Mouse (Mus musculus) limb, embryonic 11.5 days (tissue): ENCODE results near the gene Mmd2. TPM values are rescaled to one million over a fixed set of nuclear protein-coding genes. Genes with fewer than 3 reads are reported as not detected.

Experiments
- ATAC-seq: fragments of 200-750 bp; cut with Nextera tagmentation; 2 replicates; pipeline ENCODE4 v1.8.0; 2017; ENCODE audit warnings: low read depth; ENCODE audit not compliant: insufficient number of reproducible peaks, low FRiP score, low TSS enrichment
- DNase-seq: peaks from one replicate; pipeline ENCODE4 v3.0.0-alpha.2; 2015; ENCODE audit warnings: low spot score
- H3K27ac ChIP-seq: fragments of 300-500 bp; sonication (generic); replicated peaks from 2 replicates; pipeline ENCODE4 v1.5.1; 2014; ENCODE audit warnings: low read depth, mild to moderate bottlenecking, low read length
- H3K27me3 ChIP-seq: fragments of 300-500 bp; sonication (generic); 2 replicates; pipeline ENCODE4 v1.6.1; 2014; ENCODE audit warnings: mild to moderate bottlenecking, low read length, mixed read lengths; ENCODE audit not compliant: control insufficient read depth, insufficient read depth
- H3K36me3 ChIP-seq: fragments of 300-500 bp; sonication (generic); 2 replicates; pipeline ENCODE4 v1.6.1; 2014; ENCODE audit warnings: mild to moderate bottlenecking, low read length, moderate library complexity, mixed read lengths; ENCODE audit not compliant: control insufficient read depth, insufficient read depth
- H3K4me1 ChIP-seq: fragments of 300-500 bp; sonication (generic); 2 replicates; pipeline ENCODE4 v1.6.1; 2014; ENCODE audit warnings: low read length, mixed read lengths; ENCODE audit not compliant: control insufficient read depth, insufficient read depth
- H3K4me2 ChIP-seq: fragments of 300-500 bp; sonication (generic); 2 replicates; pipeline ENCODE4 v1.6.1; 2014; ENCODE audit warnings: low read depth, mild to moderate bottlenecking, moderate library complexity; ENCODE audit not compliant: severe bottlenecking
- H3K4me3 ChIP-seq: fragments of 300-500 bp; sonication (generic); 2 replicates; pipeline ENCODE4 v1.5.1; 2014; ENCODE audit warnings: low read depth, low read length
- H3K9ac ChIP-seq: fragments of 300-500 bp; sonication (generic); 2 replicates; pipeline ENCODE4 v1.6.1; 2014; ENCODE audit warnings: mild to moderate bottlenecking, low read length
- H3K9me3 ChIP-seq: fragments of 300-500 bp; sonication (generic); 2 replicates; pipeline ENCODE4 v1.6.1; 2016; ENCODE audit warnings: low read length; ENCODE audit not compliant: control insufficient read depth
- WGBS: fragments of 180-500 bp; shearing (Covaris S2); extraction: QIAGEN DNeasy Blood & Tissue Kit; methylation state at CpG from one replicate; pipeline ENCODE4 v1.1.7; 2014; 5-methylcytosine and 5-hydroxymethylcytosine counted together
- polyA plus RNA-seq: library from polyadenylated mRNA; unstranded; fragments of >200 nt; fragmentation: Nextera tagmentation; extraction: Ambion mirVana; gene quantifications from 2 replicates; pipeline ENCODE4 v1.2.1, GENCODE M21; 2014

Mmd2 gene
- polyA plus RNA-seq, 1 experiment from 2014 or later: 0.59 TPM

GRCm38 (mm10) chr5:142596723-142597122 lies 11.9 kb downstream of the Mmd2 start:
- DNase-seq: no peak
- Histone ChIP-seq H3K27me3 (no peaks in the 10 kb centered on the region), H3K27ac (no peak overlapping the region), H3K9ac (no peak overlapping the region), H3K36me3 (no peaks in the 10 kb centered on the region), H3K4me3 (no peak overlapping the region), H3K4me1 (no peaks in the 10 kb centered on the region), H3K9me3 (no peaks in the 10 kb centered on the region), H3K4me2 (no peak overlapping the region)
- ATAC-seq: no peak
- 88% methylated on average over 6 of the region's 6 CpGs for WGBS

GRCm38 (mm10) chr5:142595698-142596097 lies 12.9 kb downstream of the Mmd2 start:
- Histone ChIP-seq H3K27me3 (no peaks in the 10 kb centered on the region), H3K4me2 (no peak overlapping the region), H3K36me3 (no peaks in the 10 kb centered on the region), H3K4me3 (no peak overlapping the region), H3K9ac (no peak overlapping the region), H3K9me3 (no peaks in the 10 kb centered on the region), H3K4me1 (no peaks in the 10 kb centered on the region), H3K27ac (no peak overlapping the region)
- no peak for DNase-seq
- 77% methylated on average over 3 of the region's 3 CpGs for WGBS
- no peak for ATAC-seq

GRCm38 (mm10) chr5:142590953-142591616 lies 17.5 kb downstream of the Mmd2 start:
- Histone ChIP-seq H3K4me3 (no peak overlapping the region), H3K4me1 (no peaks in the 10 kb centered on the region), H3K9me3 (no peaks in the 10 kb centered on the region), H3K27ac (no peak overlapping the region), H3K27me3 (no peaks in the 10 kb centered on the region), H3K9ac (no peak overlapping the region), H3K36me3 (no peaks in the 10 kb centered on the region), H3K4me2 (no peak overlapping the region)
- 81% methylated on average over 6 of the region's 6 CpGs for WGBS
- ATAC-seq (no peak), DNase-seq (no peak)

GRCm38 (mm10) chr5:142583616-142584126 lies 24.9 kb downstream of the Mmd2 start:
- Histone ChIP-seq H3K9ac (no peak overlapping the region), H3K27ac (no peak overlapping the region), H3K4me2 (no peak overlapping the region), H3K36me3 (no peaks in the 10 kb centered on the region), H3K4me1 (no peaks in the 10 kb centered on the region), H3K9me3 (no peaks in the 10 kb centered on the region; the same call in 1 of the 2 replicates), H3K27me3 (no peaks in the 10 kb centered on the region), H3K4me3 (no peak overlapping the region)
- no peak for ATAC-seq
- WGBS: 71% methylated on average over 14 of the region's 14 CpGs
- DNase-seq: no peak

GRCm38 (mm10) chr5:142581517-142581916 lies 27.1 kb downstream of the Mmd2 start:
- peak; percentile 3; the same call in 1 of the 2 replicates for ATAC-seq
- WGBS: 12% methylated on average over 5 of the region's 5 CpGs

GRCm38 (mm10) chr5:142578192-142578591 lies 30.4 kb downstream of the Mmd2 start:
- 87% methylated on average over 10 of the region's 10 CpGs for WGBS
- H3K9ac ChIP-seq: no peak overlapping the region

More at GRCm38 (mm10) chr5:142581517-142581916, 27.1 kb downstream of the Mmd2 start:
- Histone ChIP-seq H3K27ac (no peak overlapping the region), H3K4me2 (no peak overlapping the region), H3K9ac (no peak overlapping the region), H3K27me3 (no peaks in the 10 kb centered on the region), H3K4me3 (no peak overlapping the region), H3K9me3 (peaks cover 5% of the 10 kb centered on the region; the same call in 1 of the 2 replicates), H3K36me3 (no peaks in the 10 kb centered on the region), H3K4me1 (no peaks in the 10 kb centered on the region)
- DNase-seq: peak; percentile 80

GRCm38 (mm10) chr5:142576832-142577231 lies 31.8 kb downstream of the Mmd2 start:
- Histone ChIP-seq H3K4me3 (no peak overlapping the region), H3K9me3 (peaks cover 5% of the 10 kb centered on the region; the same call in 1 of the 2 replicates), H3K36me3 (no peaks in the 10 kb centered on the region), H3K4me1 (no peaks in the 10 kb centered on the region), H3K27me3 (no peaks in the 10 kb centered on the region), H3K9ac (no peak overlapping the region), H3K27ac (no peak overlapping the region), H3K4me2 (no peak overlapping the region)
- ATAC-seq (no peak), DNase-seq (no peak)
- 93% methylated on average over 7 of the region's 7 CpGs for WGBS

More at GRCm38 (mm10) chr5:142578192-142578591, 30.4 kb downstream of the Mmd2 start:
- no peak overlapping the region for H3K27ac ChIP-seq
- no peaks in the 10 kb centered on the region for H3K4me1 ChIP-seq
- H3K36me3 ChIP-seq: no peaks in the 10 kb centered on the region
- no peak overlapping the region for H3K4me3 ChIP-seq
- H3K9me3 ChIP-seq: peaks cover 5% of the 10 kb centered on the region; the same call in 1 of the 2 replicates
- DNase-seq: no peak
- no peaks in the 10 kb centered on the region for H3K27me3 ChIP-seq
- ATAC-seq: no peak
- H3K4me2 ChIP-seq: no peak overlapping the region

GRCm38 (mm10) chr5:142574323-142575057 lies 34.1 kb downstream of the Mmd2 start:
- WGBS: 86% methylated on average over 8 of the region's 8 CpGs
- no peak overlapping the region for H3K4me2 ChIP-seq

More at GRCm38 (mm10) chr5:142574323-142575057, 34.1 kb downstream of the Mmd2 start:
- Histone ChIP-seq H3K9ac (no peak overlapping the region), H3K27ac (no peak overlapping the region), H3K36me3 (no peaks in the 10 kb centered on the region), H3K27me3 (no peaks in the 10 kb centered on the region), H3K9me3 (peaks cover 5% of the 10 kb centered on the region; the same call in 1 of the 2 replicates), H3K4me3 (no peak overlapping the region), H3K4me1 (no peaks in the 10 kb centered on the region)
- DNase-seq (no peak), ATAC-seq (no peak)
